Mouse (Mus musculus): Measurements from ENCODE around the gene Ttyh3. TPM values are rescaled to one million over a fixed set of nuclear protein-coding genes. Genes with fewer than 3 reads are reported as not detected.

Gene Ttyh3
- polyA plus RNA-seq (2012; rRNA removed) = 116 and 137 TPM in 2 replicates

DNA sequence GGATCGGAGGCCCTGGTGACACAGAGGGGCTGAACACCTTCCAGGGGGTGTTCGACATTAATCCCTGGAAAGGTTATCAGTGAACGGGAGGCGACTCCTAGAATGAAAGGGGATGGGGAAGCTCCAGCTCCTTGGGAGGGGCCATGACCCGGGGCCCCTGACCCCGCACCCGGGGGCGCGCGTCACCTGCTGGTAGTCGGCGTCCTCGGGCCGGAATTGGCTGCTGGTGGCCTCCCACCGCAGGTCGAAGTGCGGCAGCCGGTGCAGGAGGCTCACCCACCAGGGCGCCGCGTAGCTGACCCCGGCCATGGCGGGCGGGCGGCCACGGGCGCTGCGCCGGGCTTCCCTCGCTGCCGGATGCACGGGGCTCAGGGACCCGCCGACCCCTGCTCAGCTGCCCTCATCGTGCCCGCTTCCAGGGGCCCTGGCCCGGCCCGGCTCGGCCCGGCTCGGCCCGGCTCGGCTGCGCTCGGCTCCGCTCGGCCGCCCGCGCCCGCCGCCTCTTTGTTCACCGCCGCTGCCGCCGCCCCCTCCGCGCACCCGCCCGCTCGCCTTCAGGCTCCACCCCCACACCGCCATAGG, at the start of gene Ttyh3:
Ttyh3 (minus strand) TSS at position 513 of the 582 bp plus-strand sequence.

DNA sequence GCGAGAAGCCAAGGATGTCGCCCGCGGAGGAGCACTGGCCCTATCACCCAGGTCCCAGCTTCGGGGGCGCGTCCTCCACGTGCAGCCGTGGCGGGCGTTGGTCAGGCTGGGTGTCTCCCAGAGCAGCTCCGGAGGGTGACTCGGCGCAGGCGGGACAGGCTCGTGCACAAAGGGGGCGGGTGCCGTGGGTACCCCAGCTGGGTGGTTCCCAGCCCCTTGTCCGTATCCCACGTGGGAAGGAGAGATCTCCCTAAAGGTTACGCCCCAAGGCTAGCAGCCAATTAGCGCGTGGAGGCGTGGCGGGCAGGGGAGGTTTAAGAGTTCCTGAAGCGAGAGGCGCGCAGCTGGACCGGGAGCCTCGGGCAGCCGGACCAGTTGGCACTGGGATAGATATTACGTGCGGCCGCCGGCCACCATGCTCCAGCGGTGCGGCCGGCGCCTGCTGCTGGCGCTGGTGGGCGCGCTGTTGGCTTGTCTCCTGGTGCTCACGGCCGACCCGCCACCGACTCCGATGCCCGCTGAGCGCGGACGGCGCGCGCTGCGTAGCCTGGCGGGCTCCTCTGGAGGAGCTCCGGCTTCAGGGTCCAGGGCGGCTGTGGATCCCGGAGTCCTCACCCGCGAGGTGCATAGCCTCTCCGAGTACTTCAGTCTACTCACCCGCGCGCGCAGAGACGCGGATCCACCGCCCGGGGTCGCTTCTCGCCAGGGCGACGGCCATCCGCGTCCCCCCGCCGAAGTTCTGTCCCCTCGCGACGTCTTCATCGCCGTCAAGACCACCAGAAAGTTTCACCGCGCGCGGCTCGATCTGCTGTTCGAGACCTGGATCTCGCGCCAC, 41.6 kb downstream of the Ttyh3 start, which contains the start of gene Lfng:
Lfng (plus strand) TSS at position 320 of the 835 bp plus-strand sequence.

Other genes starting within 250 kb of the Ttyh3 start
- gene Eif3b, start 229.7 kb downstream of the Ttyh3 start, polyA plus RNA-seq (2012; rRNA removed) = 125 and 145 TPM in 2 replicates
- gene Gm4869, start 203.4 kb downstream of the Ttyh3 start, polyA plus RNA-seq (2012; rRNA removed) = 0.03 and 0.11 TPM in 2 replicates
- 31.5 and 40.0 TPM in 2 replicates for gene Chst12, start 143.5 kb downstream of the Ttyh3 start, polyA plus RNA-seq (2012; rRNA removed)
- gene Grifin, start 84.0 kb downstream of the Ttyh3 start, polyA plus RNA-seq (2012; rRNA removed) = not detected in 2 replicates
- 55.4 and 66.3 TPM in 2 replicates for gene Lfng, start 41.7 kb downstream of the Ttyh3 start, polyA plus RNA-seq (2012; rRNA removed)
- 28.0 and 31.0 TPM in 2 replicates for gene Iqce, start 53.3 kb upstream of the Ttyh3 start, polyA plus RNA-seq (2012; rRNA removed)
- gene Brat1, start 56.0 kb upstream of the Ttyh3 start, polyA plus RNA-seq (2012; rRNA removed) = 47.1 and 49.3 TPM in 2 replicates
- 2.7 and 3.9 TPM in 2 replicates for gene Amz1, start 75.1 kb upstream of the Ttyh3 start, polyA plus RNA-seq (2012; rRNA removed)
- 160 and 167 TPM in 2 replicates for gene Gna12, start 181.4 kb upstream of the Ttyh3 start, polyA plus RNA-seq (2012; rRNA removed)

All from ovary, adult 2 months (tissue).